Mouse (Mus musculus) cerebellum, postnatal 4 days (tissue): ENCODE results near the gene Dhx58.

Experiments
- DNase-seq, 2 experiments: peaks; one replicate each; pipeline ENCODE4 v3.0.0; 2022; ENCODE audit warnings: low spot score in 2 of 2, mixed read lengths in 1 of 2

Gene Dhx58

GRCm38 (mm10) chr11:100722493-100723028 lies 18.5 kb upstream of the Dhx58 start:
- no peak for DNase-seq

- DNase-seq: no peak
Measured at GRCm38 (mm10) chr11:100721776-100722492, 17.9 kb upstream of the Dhx58 start.

GRCm38 (mm10) chr11:100721254-100721653 lies 17.2 kb upstream of the Dhx58 start:
- DNase-seq: no peak

- DNase-seq: no peak
Measured at GRCm38 (mm10) chr11:100720345-100720744, 16.3 kb upstream of the Dhx58 start.

GRCm38 (mm10) chr11:100719893-100720292 lies 15.8 kb upstream of the Dhx58 start:
- DNase-seq: no peak

GRCm38 (mm10) chr11:100719312-100719711 lies 15.2 kb upstream of the Dhx58 start:
- no peak for DNase-seq

- DNase-seq: no peak
Measured at GRCm38 (mm10) chr11:100718866-100719265, 14.8 kb upstream of the Dhx58 start.

- DNase-seq: no peak
Measured at GRCm38 (mm10) chr11:100718462-100718861, 14.4 kb upstream of the Dhx58 start.

- DNase-seq: no peak
Measured at GRCm38 (mm10) chr11:100716649-100717048, 12.6 kb upstream of the Dhx58 start.

GRCm38 (mm10) chr11:100714948-100715347 lies 10.9 kb upstream of the Dhx58 start:
- no peak for DNase-seq

GRCm38 (mm10) chr11:100714534-100714915 lies 10.5 kb upstream of the Dhx58 start:
- DNase-seq: peak; percentile 55 to 84

GRCm38 (mm10) chr11:100713735-100714533 lies 9.9 kb upstream of the Dhx58 start, which contains the start of gene Hspb9:
Gene Hspb9 (plus strand): TSS chr11:100713850.
- peak in 1 of 2 experiments; percentile 21 for DNase-seq

- DNase-seq: no peak
Measured at GRCm38 (mm10) chr11:100713174-100713573, 9.1 kb upstream of the Dhx58 start.

GRCm38 (mm10) chr11:100711783-100712615 lies 7.9 kb upstream of the Dhx58 start, which contains the start of gene Kat2a:
Gene Kat2a (minus strand): TSS chr11:100712465.
- DNase-seq: peak; percentile 70 to 86

GRCm38 (mm10) chr11:100710977-100711376 lies 6.9 kb upstream of the Dhx58 start:
- DNase-seq: no peak

GRCm38 (mm10) chr11:100710528-100710927 lies 6.5 kb upstream of the Dhx58 start:
- DNase-seq: no peak

- DNase-seq: no peak
Measured at GRCm38 (mm10) chr11:100709201-100709810, 5.2 kb upstream of the Dhx58 start.

- DNase-seq: no peak
Measured at GRCm38 (mm10) chr11:100705095-100705747, 1.1 kb upstream of the Dhx58 start.

GRCm38 (mm10) chr11:100703366-100703765 lies 705 bp downstream of the Dhx58 start:
- no peak for DNase-seq

- DNase-seq: no peak
Measured at GRCm38 (mm10) chr11:100702906-100703305, 1.2 kb downstream of the Dhx58 start.
